Mouse (Mus musculus) cerebellum, adult 2 months (tissue): ENCODE results near the gene Brap.
A peak's percentile ranks its signal among the peaks of the same experiment; 100 is the strongest.

Source experiments
- CTCF ChIP-seq: fragments of 200-500 bp; IDR thresholded peaks from 2 replicates; pipeline ENCODE4 v1.5.1; 2011; ENCODE audit warnings: low read depth, mild to moderate bottlenecking, control low read depth, low read length, moderate library complexity, borderline replicate concordance; ENCODE audit not compliant: insufficient read depth
- POLR2A ChIP-seq: fragments of 200-500 bp; IDR thresholded peaks from 2 replicates; pipeline ENCODE4 v1.6.1; 2011; ENCODE audit warnings: low read length, control low read depth, borderline replicate concordance; ENCODE audit not compliant: insufficient read depth

DNA sequence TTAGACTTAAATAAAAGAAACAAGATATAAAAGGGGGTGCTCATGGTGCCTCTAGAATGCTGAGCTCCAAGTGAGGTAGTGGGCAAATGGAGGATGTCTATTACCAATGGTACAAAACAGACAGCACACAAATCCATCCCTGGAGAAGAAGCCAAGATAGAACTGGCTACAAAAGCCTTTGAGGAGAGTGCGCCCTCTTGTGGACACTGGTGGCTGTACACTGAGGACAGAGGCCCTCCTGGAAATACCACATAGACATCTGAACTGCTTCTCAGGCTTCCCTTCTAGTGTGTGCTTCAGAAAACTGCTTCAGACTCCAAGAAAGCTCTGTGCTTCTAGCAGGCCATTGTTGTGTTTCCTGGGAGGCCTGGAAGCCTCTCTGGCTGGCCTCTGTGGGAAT, 32.5 kb upstream of the Brap start:
- TF ChIP-seq CTCF = peak; percentile 77
- no peak for TF ChIP-seq POLR2A
